Mouse (Mus musculus) left cerebral cortex, adult 8-10 months (tissue): ENCODE results near the gene Rdm1. TPM values are rescaled to one million over a fixed set of nuclear protein-coding genes. Genes with fewer than 3 reads are reported as not detected.

Source experiments
- DNase-seq, 2 experiments: peaks; one replicate each; pipeline ENCODE4 v3.0.0; 2022; ENCODE audit warnings: low spot score in 2 of 2
- total RNA-seq, 4 experiments: library from RNA; stranded (reverse); gene quantifications; 2 replicates each; pipeline ENCODE4 v1.2.4; 2022

Gene Rdm1
- total RNA-seq, 4 experiments from 2014 or later, result 7.8 to 11.5 (median 9.5) TPM

- DNase-seq, result no peak
Observed at GRCm38 (mm10) chr11:101656356-101656755, 29.4 kb downstream of the Rdm1 start.

DNA sequence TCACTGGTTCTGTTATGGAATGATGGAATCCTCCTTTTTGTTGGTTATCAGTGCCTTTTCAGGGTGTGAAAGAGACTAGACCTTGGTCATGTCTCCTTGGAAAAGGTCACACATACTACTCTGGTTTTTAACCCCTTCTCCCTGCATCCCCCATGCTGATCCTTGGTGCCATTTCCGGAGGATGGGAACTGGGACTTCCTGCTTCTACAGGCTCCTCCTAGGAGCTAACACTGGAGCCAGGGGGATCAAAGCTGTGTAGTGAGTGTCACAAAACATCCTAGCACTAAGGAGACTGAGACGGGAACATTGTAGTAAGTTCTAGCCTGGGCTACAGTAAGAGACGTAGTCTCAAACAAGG, 30.5 kb downstream of the Rdm1 start:
- DNase-seq, result no peak

- DNase-seq, result peak; percentile 75 to 83
Observed at GRCm38 (mm10) chr11:101657886-101658750, 31.1 kb downstream of the Rdm1 start.

- no peak for DNase-seq
Observed at GRCm38 (mm10) chr11:101658751-101659558, 32.0 kb downstream of the Rdm1 start.

- no peak for DNase-seq
Observed at GRCm38 (mm10) chr11:101661191-101661590, 34.2 kb downstream of the Rdm1 start.

DNA sequence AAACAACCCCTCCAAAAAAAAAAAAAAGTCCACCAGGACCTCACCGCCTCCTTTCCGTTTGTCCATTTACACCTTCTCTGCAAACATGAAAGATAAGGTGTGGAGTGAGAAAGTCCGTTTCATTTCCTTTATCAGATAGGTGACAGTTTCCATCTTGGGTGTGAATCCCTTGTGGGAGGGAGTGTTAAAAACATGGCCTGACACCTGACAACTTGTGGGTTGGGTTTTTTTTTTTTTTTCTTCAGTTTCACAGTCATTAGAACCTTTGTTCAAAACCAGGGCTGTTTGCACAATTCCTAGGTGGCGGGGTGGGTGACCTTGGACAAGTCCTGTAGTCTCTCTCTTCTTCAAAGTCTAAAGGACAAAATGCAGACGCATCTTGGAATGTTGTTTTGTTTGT, 34.8 kb downstream of the Rdm1 start:
- no peak for DNase-seq

- DNase-seq, result no peak
Observed at GRCm38 (mm10) chr11:101663229-101664027, 36.4 kb downstream of the Rdm1 start.

DNA sequence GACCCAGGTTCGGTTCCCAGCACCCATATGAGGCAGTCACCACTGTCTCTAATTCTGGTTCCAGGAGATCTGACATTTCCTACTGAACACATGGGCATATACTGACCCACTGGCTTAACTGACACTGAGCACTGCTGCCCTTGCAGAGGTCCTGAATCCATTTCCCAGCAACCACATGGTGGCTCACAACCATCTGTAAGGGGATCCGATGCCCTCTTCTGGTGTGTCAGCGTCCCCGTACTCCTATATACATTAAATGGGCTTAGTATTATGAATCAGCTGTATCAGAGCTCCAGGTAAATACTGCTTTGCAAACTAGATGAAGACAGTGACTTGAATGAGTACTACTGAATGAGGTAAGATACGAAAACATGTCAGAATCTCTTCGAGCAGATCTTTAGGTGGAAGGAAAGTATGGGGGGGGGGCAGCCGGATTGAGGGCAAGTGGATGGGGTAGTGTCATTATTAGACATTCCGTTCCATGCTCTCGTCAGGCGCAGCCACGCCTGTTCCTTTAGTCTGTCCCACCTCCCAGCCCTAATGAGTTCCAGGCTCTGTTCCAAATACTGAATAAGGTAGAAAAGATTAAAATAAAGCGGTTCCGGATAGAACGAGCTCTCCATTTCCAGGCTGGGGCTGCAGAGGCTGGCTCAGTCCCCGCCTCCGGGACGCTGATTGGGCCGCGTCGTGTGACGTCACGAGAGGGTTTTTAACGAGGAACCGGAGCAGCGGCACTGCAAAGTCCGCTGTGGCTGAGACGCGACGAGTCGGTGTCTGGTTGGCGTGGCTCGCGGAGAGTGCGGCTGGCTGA, 38.0 kb downstream of the Rdm1 start, which contains the start of gene Arl4d:
Gene Arl4d, plus strand, starts transcription at position 717 of the 811 bp plus-strand sequence.
- peak; percentile 92 to 97 for DNase-seq

DNA sequence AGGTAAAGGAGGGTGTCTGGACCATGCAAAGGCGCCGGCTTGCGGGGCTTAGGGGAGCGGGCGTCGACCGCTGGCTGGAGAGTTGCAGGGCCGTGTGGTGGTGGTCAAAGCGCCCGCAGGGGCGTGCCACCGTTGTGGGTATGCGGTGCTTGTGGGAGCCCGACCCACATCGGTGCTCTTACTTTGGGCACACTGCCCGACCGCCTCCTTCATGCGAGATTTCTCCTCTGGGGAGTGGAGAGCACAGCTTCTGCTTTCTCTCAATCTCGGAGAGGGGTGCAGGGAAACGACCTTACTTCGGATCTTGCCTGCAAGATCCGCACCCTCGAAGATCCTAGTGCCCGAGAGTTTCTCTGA, 38.6 kb downstream of the Rdm1 start:
- DNase-seq, result no peak

DNA sequence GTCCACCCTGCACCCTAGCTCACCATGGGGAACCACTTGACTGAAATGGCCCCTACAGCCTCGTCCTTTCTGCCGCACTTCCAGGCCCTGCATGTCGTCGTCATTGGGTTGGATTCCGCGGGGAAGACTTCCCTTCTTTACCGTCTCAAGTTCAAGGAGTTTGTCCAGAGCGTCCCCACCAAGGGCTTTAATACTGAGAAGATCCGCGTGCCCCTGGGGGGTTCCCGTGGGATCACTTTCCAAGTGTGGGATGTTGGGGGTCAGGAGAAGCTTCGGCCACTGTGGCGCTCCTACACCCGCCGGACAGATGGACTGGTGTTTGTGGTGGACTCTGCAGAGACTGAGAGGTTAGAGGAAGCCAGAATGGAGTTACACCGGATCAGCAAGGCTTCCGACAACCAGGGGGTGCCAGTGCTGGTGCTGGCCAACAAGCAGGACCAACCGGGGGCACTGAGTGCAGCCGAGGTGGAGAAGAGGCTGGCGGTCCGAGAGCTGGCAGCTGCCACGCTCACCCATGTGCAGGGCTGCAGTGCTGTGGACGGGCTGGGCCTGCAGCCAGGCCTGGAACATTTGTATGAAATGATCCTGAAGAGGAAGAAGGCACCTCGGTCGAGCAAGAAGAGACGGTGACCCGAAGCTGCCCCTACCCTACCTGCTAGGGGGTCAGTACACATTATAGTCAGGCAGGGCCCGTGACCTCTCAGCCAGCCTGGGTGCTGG, 39.8 kb downstream of the Rdm1 start:
- peak in 1 of 2 experiments; percentile 32 for DNase-seq

DNA sequence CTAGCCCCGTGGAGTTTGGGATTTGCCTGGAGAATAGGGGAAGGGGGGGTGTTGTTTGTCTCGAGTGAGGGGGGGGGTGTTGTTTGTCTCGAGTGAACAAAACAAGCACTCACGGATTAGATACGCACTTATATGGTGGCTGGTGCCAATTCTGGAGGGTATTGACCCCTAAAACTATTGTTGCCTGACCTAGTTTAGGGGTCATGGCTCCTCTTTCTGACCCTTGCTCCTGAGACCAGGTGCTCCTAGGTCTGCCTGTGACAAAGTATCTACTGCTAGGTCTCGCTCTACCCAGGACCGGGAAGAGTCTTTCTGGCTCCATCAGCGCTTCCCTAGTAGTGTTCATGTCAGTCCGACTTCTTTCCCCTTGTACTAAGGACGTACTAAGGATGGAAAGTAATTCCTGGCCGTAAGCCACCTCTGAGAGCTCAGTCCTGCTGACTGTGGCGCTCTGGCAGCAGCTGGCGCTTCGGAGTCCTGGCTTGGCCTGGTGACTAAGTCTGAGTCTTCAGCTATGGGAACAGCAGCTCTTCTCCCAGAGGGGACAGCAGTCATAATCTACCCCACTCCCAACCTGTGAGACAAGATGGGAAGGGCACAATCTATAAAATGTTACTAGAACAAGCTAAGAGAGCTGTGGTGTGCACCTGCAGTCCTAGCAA, 41.0 kb downstream of the Rdm1 start:
- peak; percentile 36 to 70 for DNase-seq

- no peak for DNase-seq
Observed at GRCm38 (mm10) chr11:101668546-101669261, 41.7 kb downstream of the Rdm1 start.

DNA sequence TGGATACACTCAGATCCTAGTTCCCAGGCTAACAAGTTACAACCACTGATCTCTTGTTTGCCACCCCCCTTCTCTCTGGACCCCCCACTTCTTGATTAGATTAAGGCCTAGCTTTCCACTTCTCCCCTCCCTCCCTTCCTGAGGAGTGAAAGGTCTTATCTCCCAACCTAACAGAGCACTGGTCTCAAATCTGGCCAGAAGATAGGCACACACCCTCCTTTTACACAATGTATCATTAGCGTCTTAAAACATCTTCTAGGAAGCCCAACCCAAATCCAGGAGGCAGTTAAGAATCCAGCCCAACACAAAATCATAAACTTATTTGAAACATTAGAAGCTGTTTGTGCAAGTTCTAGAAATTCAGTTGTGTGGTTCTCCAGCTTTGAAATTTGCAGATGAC, 43.3 kb downstream of the Rdm1 start:
- DNase-seq, result no peak

GRCm38 (mm10) chr11:101671255-101671654, 44.3 kb downstream of the Rdm1 start:
- DNase-seq, result no peak

DNA sequence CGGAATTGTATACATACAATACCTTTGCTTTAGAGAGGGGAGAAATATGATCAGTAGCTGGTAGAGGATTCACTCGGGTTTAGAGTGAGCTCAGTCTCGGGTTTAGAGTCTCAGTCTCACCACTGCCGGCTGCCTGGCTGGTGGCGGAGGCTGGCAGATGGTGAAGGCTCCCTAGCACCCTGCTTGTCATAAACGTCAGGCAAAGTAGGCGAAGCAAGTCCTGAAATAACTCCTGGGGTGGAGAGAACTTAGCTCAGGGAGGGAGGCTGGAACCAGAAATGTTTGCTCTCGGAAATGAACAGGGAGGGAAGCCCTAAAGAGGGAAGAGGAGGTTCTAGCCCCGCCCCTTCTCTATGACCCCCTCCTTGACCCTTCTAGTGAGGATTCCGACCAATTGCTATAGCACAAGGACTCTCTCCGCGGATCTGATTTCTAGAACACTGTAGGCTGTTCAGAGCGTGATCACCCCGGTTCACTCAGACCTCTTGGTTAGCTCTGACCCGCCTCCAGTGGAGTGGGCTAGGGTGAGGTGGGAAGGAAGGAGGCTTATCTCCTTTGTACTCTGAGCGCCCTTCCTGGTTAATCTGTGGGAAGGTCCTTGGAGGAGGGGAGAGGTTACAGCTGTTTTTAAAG, 46.1 kb downstream of the Rdm1 start:
- DNase-seq, result peak in 1 of 2 experiments; percentile 87

- DNase-seq, result no peak
Observed at GRCm38 (mm10) chr11:101674106-101674505, 47.1 kb downstream of the Rdm1 start.

DNA sequence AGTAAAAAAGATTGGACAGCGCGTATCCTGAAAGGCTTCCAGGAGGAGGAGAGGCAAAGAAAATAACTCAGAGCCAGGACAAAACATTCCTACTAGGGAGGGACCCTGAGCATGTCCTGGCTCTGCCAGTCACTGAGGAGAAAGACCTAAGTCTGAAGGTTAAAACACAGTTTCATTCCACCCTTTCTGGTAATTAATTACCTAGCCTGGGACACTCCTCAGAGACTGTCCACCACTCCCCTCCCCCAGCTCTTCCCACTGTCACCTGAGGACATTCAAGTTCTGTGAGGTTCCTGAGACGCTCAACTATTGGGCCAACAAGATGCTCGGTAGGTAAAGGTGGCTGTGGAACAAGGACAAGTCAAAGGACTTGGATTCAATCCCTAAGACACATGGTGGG, 48.4 kb downstream of the Rdm1 start:
- no peak for DNase-seq

DNA sequence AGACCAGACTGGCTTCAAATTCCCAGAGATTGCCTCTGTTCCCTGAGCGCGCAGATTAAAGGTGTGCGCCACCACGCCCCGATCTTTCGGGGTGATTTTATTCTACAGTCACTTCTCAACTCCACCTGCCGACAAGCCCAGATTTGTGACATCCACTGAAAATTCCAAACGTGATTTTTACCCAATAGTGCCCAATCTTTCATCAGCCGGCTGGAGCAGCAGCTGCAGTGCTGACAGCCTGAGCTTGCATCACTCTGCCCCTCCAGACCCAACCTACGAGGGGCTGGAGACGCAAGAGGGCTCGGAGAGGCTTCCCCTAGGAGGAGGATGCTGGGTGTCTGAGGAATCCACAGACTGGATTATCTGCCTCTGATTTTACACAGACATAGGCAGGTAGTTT, 50.7 kb downstream of the Rdm1 start:
- DNase-seq, result no peak
